In genomic region chr15:65701510-65701909, GRCm38 (mm10) we compare ENCODE assay signal across 9 mouse cellular contexts.
DNase-seq lines count a peak whose midpoint lies in the region; ATAC-seq lines count a peak whose summit lies in the region.
"Had no signal": no experiment of that assay in that cellular context is flagged by ENCODE, and none has a peak within 500 bp of the region (broad histone marks: within the 10 kb centered on the region; RNA-seq: fewer than 3 reads in every experiment).

No protein-coding gene starts in this region.

- 0 out of 2 replicates have a peak, but pooled peaks have one; percentile 38 for ATAC-seq in cerebellum, adult (ENCODE audit: insufficient number of reproducible peaks, low FRiP score, low TSS enrichment)
- ATAC-seq in erythroblast, adult 5-6 weeks (replicated peaks; ENCODE audit: low FRiP score, poor library complexity, severe bottlenecking) = no peak

- no peak for DNase-seq in cerebellum, postnatal 4 days (ENCODE audit: low spot score in 2 of 2)
- peak; percentile 13 for DNase-seq in left cerebral cortex, adult 11 months (ENCODE audit: low spot score)
- DNase-seq in left cerebral cortex, adult 8-10 months (ENCODE audit: low spot score in 2 of 2) = no peak
- DNase-seq in cerebellum, adult 18-20 months = peak; percentile 7 to 22
- DNase-seq in layer of hippocampus, postnatal 10 days (ENCODE audit: low spot score in 2 of 2) = peak; percentile 9 to 33
- no peak for DNase-seq in lung, postnatal 25 days (ENCODE audit: low spot score)
- DNase-seq: adrenal gland, adult 2 months had no signal

Comparison
In these comparisons a context has a peak if more than half of its experiments do, and no peak if none do; other contexts are left out.
1. DNase-seq: peak in left cerebral cortex, adult 11 months (single experiment), cerebellum, adult 18-20 months (2 of 2) and layer of hippocampus, postnatal 10 days (2 of 2); none in cerebellum, postnatal 4 days (0 of 2), left cerebral cortex, adult 8-10 months (0 of 2) and lung, postnatal 25 days (single experiment).